Mouse (Mus musculus): ENCODE results near the gene Olfr287.

Gene Olfr287

GRCm38 (mm10) chr15:98168622-98169004, 52.2 kb downstream of the Olfr287 start:
- no peak for DNase-seq (ENCODE audit: low read depth, low spot score)

GRCm38 (mm10) chr15:98167645-98168621, 52.9 kb downstream of the Olfr287 start:
- DNase-seq (ENCODE audit: low read depth, low spot score), result peak; percentile 95

DNA sequence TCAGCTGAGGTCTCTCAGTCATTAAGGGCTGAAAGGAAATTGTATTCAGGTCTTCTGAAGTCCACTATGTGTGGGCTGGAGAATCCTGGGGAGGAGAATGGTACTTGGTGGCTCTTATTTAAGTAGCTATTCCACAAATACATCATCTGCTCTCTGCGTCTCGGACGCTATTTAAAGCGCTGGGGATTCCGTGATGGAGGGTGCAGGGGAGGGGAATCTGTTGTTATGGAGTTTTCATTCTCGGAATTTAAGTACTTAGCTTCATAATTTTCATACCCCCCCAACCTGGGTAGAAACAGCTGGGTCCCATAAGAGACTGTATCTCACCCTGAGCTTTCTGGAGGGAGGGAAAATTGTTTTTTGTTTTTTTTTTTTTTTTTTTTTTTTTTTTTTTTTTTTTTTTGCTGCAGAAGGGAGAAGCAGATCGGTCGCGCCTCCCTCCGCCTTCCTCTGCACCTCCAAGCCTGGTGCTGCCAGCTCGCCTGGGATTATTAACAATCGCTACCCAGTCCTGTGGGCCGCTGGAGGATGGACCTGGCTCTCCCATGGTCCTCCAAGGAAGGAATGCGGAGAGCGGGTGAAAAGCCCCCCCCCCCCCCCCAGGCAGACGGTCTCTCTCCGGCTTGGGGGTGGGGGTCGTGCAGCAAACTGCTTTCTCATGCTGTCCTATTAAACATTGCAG, 53.8 kb downstream of the Olfr287 start, which contains the start of gene Ccdc184:
TSS of gene Ccdc184 (plus strand) at position 196 of the 682 bp plus-strand sequence.
- DNase-seq (ENCODE audit: low read depth, low spot score), result no peak

- DNase-seq (ENCODE audit: low read depth, low spot score), result no peak
These were observed 55.3 kb downstream of the Olfr287 start, which contains the start of gene Asb8 for GRCm38 (mm10) chr15:98165525-98165924. Asb8 (minus strand) TSS chr15:98165625.

DNA sequence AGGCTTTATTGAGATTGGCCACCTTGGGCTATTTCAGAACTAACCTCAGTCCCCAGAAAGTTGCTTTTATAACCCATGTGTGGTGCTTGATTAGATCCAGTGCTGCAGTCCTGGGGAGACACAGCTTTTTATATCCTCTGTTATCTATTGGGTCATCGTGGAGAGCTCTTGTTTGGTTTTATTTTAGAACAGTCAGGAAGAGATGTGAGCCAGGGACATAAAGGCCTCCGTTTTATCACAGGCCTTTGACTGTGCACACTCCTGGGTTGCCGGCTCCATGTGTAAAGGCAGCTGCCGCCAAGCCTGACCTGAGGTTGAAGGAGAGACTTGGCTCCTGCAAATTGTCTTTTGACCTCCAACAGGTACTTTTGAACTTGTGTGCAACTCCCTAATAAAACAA, 58.3 kb downstream of the Olfr287 start:
- DNase-seq (ENCODE audit: low read depth, low spot score), result no peak

DNA sequence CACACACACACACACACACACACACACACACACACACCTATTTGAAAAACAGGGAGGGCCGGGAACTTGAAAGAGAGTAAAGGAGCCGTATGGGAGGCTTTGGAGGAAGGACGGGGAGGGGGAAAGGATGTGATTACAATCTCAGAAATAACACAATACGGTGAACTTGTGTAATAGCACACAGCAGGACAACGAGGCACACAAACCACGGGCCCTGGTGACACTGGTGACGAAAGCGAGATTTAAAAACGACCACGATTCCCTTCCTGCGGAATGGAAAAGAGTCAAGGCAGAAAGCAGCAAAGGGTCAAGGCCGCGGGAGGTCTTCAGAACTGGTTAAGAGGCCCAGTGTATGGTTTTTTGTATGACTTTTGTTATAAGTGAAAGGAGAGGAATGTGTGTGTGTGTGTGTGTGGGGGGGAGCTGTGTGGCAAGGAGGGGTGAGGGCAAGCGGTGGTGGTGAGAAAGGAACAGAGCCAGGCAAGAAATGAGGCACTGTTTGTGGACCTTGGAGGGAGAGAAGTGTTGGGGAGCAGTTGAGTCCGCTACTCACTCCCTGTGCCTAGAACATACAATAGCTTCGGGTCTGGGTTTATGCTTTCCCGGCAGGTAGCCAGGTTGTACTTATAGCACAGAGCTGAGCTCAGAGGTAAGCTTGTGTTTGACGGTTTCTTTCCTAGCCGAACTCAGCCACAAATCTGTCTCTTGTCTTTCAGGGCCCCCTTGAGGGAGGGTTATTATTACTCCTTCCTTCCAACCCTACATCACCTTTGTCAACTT, 59.6 kb downstream of the Olfr287 start:
- no peak for DNase-seq (ENCODE audit: low read depth, low spot score)

DNA sequence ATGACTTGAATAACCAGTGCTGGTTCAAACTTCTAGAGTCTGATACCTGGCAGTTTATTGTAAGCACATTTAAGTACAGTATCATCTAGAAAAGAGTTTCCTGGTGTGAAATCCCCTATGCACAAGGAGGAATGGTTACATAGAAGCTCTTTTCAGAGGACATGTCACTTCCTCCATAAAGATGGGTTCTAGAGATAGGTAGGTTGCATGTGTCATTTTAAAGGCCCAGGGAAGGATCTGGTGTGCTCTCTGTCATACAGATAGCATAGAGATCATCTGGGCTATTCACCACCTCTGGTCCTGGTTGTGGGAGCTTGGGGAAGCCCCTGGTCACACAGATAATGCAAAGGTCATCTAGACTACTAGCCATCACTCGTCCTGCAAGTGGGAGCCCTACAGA, 63.6 kb downstream of the Olfr287 start:
- no peak for DNase-seq (ENCODE audit: low read depth, low spot score)
